Mouse (Mus musculus) lung, postnatal 0 days (tissue): ENCODE measurements at regions not wholly inside any gene's neighbourhood (a gene's known extent, or its start where the extent isn't known, plus 50 kb on each side); places are given as distances from the start of the nearest gene placed in this dataset.

Experiments used
- ATAC-seq: fragments of 200-750 bp; cut with Nextera tagmentation; 2 replicates; pipeline ENCODE4 v1.8.0; 2017; ENCODE audit warnings: moderate library complexity
- DNase-seq: peaks from one replicate; pipeline ENCODE4 v3.0.0-alpha.2; 2016; ENCODE audit warnings: low spot score
- H3K27ac ChIP-seq: fragments of 300-500 bp; sonication (generic); 2 replicates; pipeline ENCODE4 v1.5.1; 2014; ENCODE audit warnings: antibody characterized with exemption, mild to moderate bottlenecking, low read length, mixed read lengths
- H3K27me3 ChIP-seq: fragments of 300-500 bp; sonication (generic); replicated peaks from 2 replicates; pipeline ENCODE4 v1.6.1; 2014; ENCODE audit warnings: low read length, mixed read lengths; ENCODE audit not compliant: insufficient read depth
- H3K36me3 ChIP-seq: fragments of 300-500 bp; sonication (generic); 2 replicates; pipeline ENCODE4 v1.6.1; 2014; ENCODE audit warnings: low read length, mixed read lengths; ENCODE audit not compliant: insufficient read depth
- H3K4me1 ChIP-seq: fragments of 300-500 bp; sonication (generic); 2 replicates; pipeline ENCODE4 v1.6.1; 2014; ENCODE audit warnings: antibody characterized with exemption, low read depth, low read length, mixed read lengths; ENCODE audit not compliant: insufficient read depth
- H3K4me2 ChIP-seq: fragments of 300-500 bp; sonication (generic); replicated peaks from 2 replicates; pipeline ENCODE4 v1.6.1; 2014; ENCODE audit warnings: low read depth, mild to moderate bottlenecking, low read length, moderate library complexity, mixed read lengths
- H3K4me3 ChIP-seq: fragments of 300-500 bp; sonication (generic); 2 replicates; pipeline ENCODE4 v1.5.1; 2014; ENCODE audit warnings: low read depth, low read length
- H3K9ac ChIP-seq: fragments of 300-500 bp; sonication (generic); replicated peaks from 2 replicates; pipeline ENCODE4 v1.6.1; 2014; ENCODE audit warnings: low read depth, mild to moderate bottlenecking
- H3K9me3 ChIP-seq: fragments of 300-500 bp; sonication (generic); 2 replicates; pipeline ENCODE4 v1.6.1; 2016; ENCODE audit warnings: low read length, mixed read lengths
- CTCF ChIP-seq: IDR thresholded peaks from 2 replicates; pipeline ENCODE4 v1.5.1; 2016; ENCODE audit warnings: antibody characterized with exemption, mild to moderate bottlenecking
- EP300 ChIP-seq: IDR thresholded peaks from 2 replicates; pipeline ENCODE4 v1.6.1; 2016; ENCODE audit warnings: antibody characterized with exemption, mild to moderate bottlenecking, control low read depth
- WGBS: fragments of 180-500 bp; shearing (Covaris S2); extraction: QIAGEN DNeasy Blood & Tissue Kit; methylation state at CpG from one replicate; pipeline ENCODE4 v1.1.7; 2014; 5-methylcytosine and 5-hydroxymethylcytosine counted together

DNA sequence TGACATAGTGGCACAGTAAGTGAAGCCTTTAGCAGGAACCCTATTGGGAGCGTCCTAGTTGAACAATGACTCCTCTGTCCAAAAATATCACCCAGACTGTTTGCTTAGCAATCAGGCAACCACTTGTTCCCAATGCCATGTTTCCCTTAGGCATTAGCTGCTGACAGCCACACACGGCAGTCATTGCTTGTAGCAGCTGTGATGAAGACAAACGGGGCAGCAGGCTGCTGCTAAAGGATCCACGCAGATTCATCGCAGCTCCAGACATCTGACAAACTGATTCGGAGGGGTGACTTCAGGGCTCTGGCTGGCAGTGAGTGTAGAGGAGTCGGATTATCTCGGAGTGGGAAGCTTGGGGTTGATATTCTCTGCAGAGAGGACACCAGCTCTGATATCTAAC lies 120.0 kb upstream of the Kcnj6 start:
- DNase-seq (peak; percentile 6), ATAC-seq (no peak)
- Histone ChIP-seq H3K27ac (no peak overlapping the region), H3K36me3 (no peaks in the 10 kb centered on the region), H3K9ac (no peak overlapping the region), H3K4me1 (no peaks in the 10 kb centered on the region), H3K4me2 (no peak overlapping the region), H3K4me3 (no peak overlapping the region), H3K9me3 (no peaks in the 10 kb centered on the region), H3K27me3 (no peaks in the 10 kb centered on the region)
- 20% methylated on average over 8 of the region's 8 CpGs for WGBS
- TF ChIP-seq CTCF = no peak
- no peak for TF ChIP-seq EP300

DNA sequence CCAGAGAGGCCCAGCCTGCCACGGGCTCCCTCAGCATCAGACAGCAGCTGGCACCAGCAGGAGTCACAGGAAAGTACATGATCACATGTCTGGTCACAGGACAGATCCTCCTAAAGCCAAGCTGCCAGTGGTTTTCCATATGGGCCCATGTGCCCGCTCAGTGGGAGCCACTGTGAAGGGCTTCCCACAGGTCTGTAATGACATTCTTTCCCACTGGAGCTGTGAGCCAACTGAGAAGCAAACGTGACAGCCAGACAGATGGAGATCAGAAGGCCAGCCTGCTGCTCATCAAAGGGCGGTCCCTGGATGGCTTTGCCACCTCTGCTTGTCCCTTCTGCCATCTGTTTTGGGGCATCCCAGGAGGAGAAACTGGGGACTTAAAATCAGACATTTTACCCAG lies 121.8 kb upstream of the Kcnj6 start:
- H3K4me2 ChIP-seq = no peak overlapping the region
- no peak overlapping the region for H3K9ac ChIP-seq
- no peak for TF ChIP-seq CTCF
- TF ChIP-seq EP300 = no peak
- no peaks in the 10 kb centered on the region for H3K27me3 ChIP-seq
- 42% methylated on average over 4 of the region's 4 CpGs for WGBS
- ATAC-seq (no peak), DNase-seq (no peak)
- H3K9me3 ChIP-seq = no peaks in the 10 kb centered on the region
- no peak overlapping the region for H3K27ac ChIP-seq
- no peak overlapping the region for H3K4me3 ChIP-seq
- H3K36me3 ChIP-seq = no peaks in the 10 kb centered on the region
- H3K4me1 ChIP-seq = no peaks in the 10 kb centered on the region

DNA sequence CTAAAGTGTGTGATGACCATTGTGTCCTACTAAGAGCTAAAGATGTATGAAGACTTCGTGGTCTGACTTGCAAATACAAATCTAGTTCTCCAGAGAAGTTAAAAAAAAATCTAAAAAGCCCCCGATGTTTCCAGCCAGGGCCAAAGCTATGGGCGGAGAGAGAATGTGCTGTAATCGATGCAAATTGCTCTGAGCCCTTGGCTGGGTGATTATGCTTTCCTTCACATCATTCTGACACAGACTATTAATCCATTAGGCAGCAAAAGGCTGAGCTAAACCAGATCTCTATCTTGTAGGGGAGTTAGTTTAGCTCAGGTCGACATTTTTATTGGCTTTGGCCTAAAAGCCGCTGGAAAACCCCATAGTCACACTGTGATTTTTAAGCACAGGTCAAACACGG lies 124.5 kb upstream of the Kcnj6 start:
- Histone ChIP-seq H3K36me3 (no peaks in the 10 kb centered on the region), H3K4me2 (no peak overlapping the region), H3K27me3 (no peaks in the 10 kb centered on the region), H3K4me3 (no peak overlapping the region), H3K9ac (no peak overlapping the region), H3K9me3 (no peaks in the 10 kb centered on the region), H3K4me1 (no peaks in the 10 kb centered on the region), H3K27ac (no peak overlapping the region)
- ATAC-seq (no peak), DNase-seq (no peak)
- no peak for TF ChIP-seq CTCF
- no peak for TF ChIP-seq EP300
- 47% methylated on average over 7 of the region's 7 CpGs for WGBS

DNA sequence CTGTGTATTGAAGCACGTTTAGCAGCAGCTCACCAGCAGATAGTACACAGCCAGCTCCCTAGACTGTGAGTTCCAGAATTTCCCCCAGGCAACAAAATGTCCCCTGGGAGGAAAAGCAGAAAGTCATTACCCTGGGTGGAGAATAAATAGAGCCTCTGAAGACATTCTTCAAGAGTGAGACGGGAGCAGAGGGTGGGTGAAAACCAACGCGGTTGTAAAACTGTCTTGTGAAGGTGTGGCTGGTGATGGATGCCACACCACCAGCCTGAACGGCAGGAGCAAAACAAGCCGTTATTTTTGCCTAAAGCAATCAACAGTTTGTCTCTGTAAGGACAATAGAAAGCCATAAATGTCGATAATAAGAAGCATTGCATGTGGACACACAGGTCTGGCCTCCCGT lies 129.7 kb upstream of the Kcnj15 start:
- H3K27ac ChIP-seq = no peak overlapping the region
- 20% methylated on average over 8 of the region's 8 CpGs for WGBS
- ATAC-seq (no peak), DNase-seq (no peak)
- no peak overlapping the region for H3K4me3 ChIP-seq
- H3K4me1 ChIP-seq = no peaks in the 10 kb centered on the region
- TF ChIP-seq EP300 (no peak), CTCF (no peak)
- H3K36me3 ChIP-seq = no peaks in the 10 kb centered on the region
- no peak overlapping the region for H3K9ac ChIP-seq
- no peak overlapping the region for H3K4me2 ChIP-seq
- H3K9me3 ChIP-seq = no peaks in the 10 kb centered on the region
- H3K27me3 ChIP-seq = no peaks in the 10 kb centered on the region

DNA sequence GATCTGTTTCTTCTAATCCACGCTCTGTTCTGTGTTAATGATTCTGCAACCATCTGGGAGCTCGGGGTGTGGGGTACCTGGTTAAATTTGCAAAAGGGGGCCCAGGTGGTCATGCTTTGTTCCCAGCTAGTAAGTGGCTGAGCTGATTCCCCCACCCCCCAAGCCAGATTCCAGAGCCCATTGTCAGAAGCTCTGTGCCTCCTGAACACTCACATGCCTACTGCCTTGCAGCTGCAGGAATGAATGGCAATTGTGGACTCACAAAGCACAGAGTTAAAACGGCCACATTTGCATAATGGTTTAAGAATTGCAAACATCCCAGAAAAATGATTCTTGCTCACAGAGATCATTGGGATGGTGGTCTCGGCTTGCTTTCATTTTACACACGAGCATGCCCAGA lies 125.5 kb upstream of the Kcnj15 start:
- TF ChIP-seq CTCF (no peak), EP300 (no peak)
- Histone ChIP-seq H3K4me2 (no peak overlapping the region), H3K9ac (no peak overlapping the region), H3K4me1 (no peaks in the 10 kb centered on the region), H3K27ac (no peak overlapping the region), H3K4me3 (no peak overlapping the region), H3K36me3 (no peaks in the 10 kb centered on the region), H3K27me3 (no peaks in the 10 kb centered on the region), H3K9me3 (no peaks in the 10 kb centered on the region)
- ATAC-seq (no peak), DNase-seq (no peak)
- 58% methylated on average over 5 of the region's 5 CpGs for WGBS

DNA sequence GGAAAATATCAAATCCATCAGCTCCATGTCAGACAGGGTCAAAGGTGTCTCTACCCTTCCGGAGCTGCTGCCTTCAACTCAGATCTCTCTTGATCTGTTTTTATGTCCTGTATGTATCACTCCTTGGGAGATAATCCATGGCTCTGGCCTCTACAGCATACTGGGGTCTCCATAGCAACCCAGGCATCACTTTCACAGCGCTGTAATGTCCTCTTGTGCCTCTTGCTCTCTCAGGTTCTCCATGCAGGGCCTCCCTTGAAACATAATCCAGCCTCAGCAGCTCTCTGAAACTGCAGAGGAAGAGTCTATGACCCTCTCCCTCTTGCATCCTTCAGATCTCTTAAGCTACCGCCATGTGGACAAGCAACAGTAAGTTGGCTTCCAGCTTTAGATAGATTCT lies 118.5 kb upstream of the Kcnj15 start:
- Histone ChIP-seq H3K9ac (no peak overlapping the region), H3K27ac (no peak overlapping the region), H3K27me3 (no peaks in the 10 kb centered on the region), H3K36me3 (no peaks in the 10 kb centered on the region), H3K4me3 (no peak overlapping the region), H3K9me3 (no peaks in the 10 kb centered on the region), H3K4me2 (no peak overlapping the region), H3K4me1 (no peaks in the 10 kb centered on the region)
- ATAC-seq = no peak
- no peak for DNase-seq
- TF ChIP-seq EP300 (no peak), CTCF (no peak)
- WGBS = 48% methylated on average over 3 of the region's 3 CpGs
